Mouse (Mus musculus) midbrain, postnatal 0 days (tissue): ENCODE results near the gene Abcd4. TPM values are rescaled to one million over a fixed set of nuclear protein-coding genes. Genes with fewer than 3 reads are reported as not detected.

ENCODE experiments used
- ATAC-seq: fragments of 200-750 bp; cut with Nextera tagmentation; 2 replicates; pipeline ENCODE4 v1.8.0; 2017; ENCODE audit warnings: moderate number of reproducible peaks, mild to moderate bottlenecking, moderate TSS enrichment, moderate library complexity; ENCODE audit not compliant: low FRiP score
- DNase-seq: peaks from one replicate; pipeline ENCODE4 v3.0.0-alpha.2; 2015; ENCODE audit warnings: low spot score
- H3K27ac ChIP-seq: fragments of 300-500 bp; sonication (generic); 2 replicates; pipeline ENCODE4 v1.5.1; 2014; ENCODE audit warnings: low read depth, mild to moderate bottlenecking, low read length, mixed read lengths
- H3K27me3 ChIP-seq: fragments of 300-500 bp; sonication (generic); 2 replicates; pipeline ENCODE4 v1.6.1; 2014; ENCODE audit warnings: low read length, control low read depth, mixed read lengths; ENCODE audit not compliant: insufficient read depth
- H3K36me3 ChIP-seq: fragments of 300-500 bp; sonication (generic); 2 replicates; pipeline ENCODE4 v1.6.1; 2014; ENCODE audit warnings: low read length, control low read depth, mixed read lengths; ENCODE audit not compliant: insufficient read depth
- H3K4me1 ChIP-seq: fragments of 300-500 bp; sonication (generic); 2 replicates; pipeline ENCODE4 v1.6.1; 2014; ENCODE audit warnings: mild to moderate bottlenecking, control low read depth, antibody characterized with exemption, low read length, mixed read lengths; ENCODE audit not compliant: insufficient read depth
- H3K4me2 ChIP-seq: fragments of 300-500 bp; sonication (generic); 2 replicates; pipeline ENCODE4 v1.6.1; 2014; ENCODE audit warnings: low read depth, mild to moderate bottlenecking, low read length, mixed read lengths; ENCODE audit not compliant: poor library complexity, severe bottlenecking
- H3K4me3 ChIP-seq: fragments of 300-500 bp; sonication (generic); 2 replicates; pipeline ENCODE4 v1.5.1; 2014; ENCODE audit warnings: low read depth, mild to moderate bottlenecking, low read length, moderate library complexity
- H3K9ac ChIP-seq: fragments of 300-500 bp; sonication (generic); replicated peaks from 2 replicates; pipeline ENCODE4 v1.6.1; 2014; ENCODE audit warnings: mild to moderate bottlenecking, low read length, moderate library complexity, mixed read lengths; ENCODE audit not compliant: poor library complexity, severe bottlenecking
- H3K9me3 ChIP-seq: fragments of 300-500 bp; sonication (generic); 2 replicates; pipeline ENCODE4 v1.6.1; 2016; ENCODE audit warnings: low read length, control low read depth
- CTCF ChIP-seq: IDR thresholded peaks from 2 replicates; pipeline ENCODE4 v1.5.1; 2016; ENCODE audit warnings: antibody characterized with exemption, mild to moderate bottlenecking
- WGBS: fragments of 180-500 bp; shearing (Covaris S2); extraction: QIAGEN DNeasy Blood & Tissue Kit; methylation state at CpG from one replicate; pipeline ENCODE4 v1.1.7; 2014; 5-methylcytosine and 5-hydroxymethylcytosine counted together
- polyA plus RNA-seq: library from polyadenylated mRNA; unstranded; fragments of >200 nt; fragmentation: Nextera tagmentation; extraction: Ambion mirVana; gene quantifications from 2 replicates; pipeline ENCODE4 v1.2.1, GENCODE M21; 2015
- total RNA-seq: library from RNA; depleted of rRNA; stranded (reverse); fragments of >200 nt; gene quantifications from 2 replicates; pipeline ENCODE4 v1.2.3, GENCODE M21; 2014; rRNA removed

The Abcd4 gene
- total and polyA plus RNA-seq, 2 experiments from 2014 or later, result 9.0 to 10.0 TPM

- ATAC-seq (no peak), DNase-seq (no peak)
- H3K9ac ChIP-seq, result no peak overlapping the region
- no peak overlapping the region for H3K4me2 ChIP-seq
- H3K4me3 ChIP-seq, result no peak overlapping the region
- H3K27me3 ChIP-seq, result no peaks in the 10 kb centered on the region
- TF ChIP-seq CTCF, result no peak
- H3K4me1 ChIP-seq, result no peaks in the 10 kb centered on the region
- no peaks in the 10 kb centered on the region for H3K9me3 ChIP-seq
- no peak overlapping the region for H3K27ac ChIP-seq
- H3K36me3 ChIP-seq, result no peaks in the 10 kb centered on the region
- WGBS, result 69% methylated on average over 8 of the region's 8 CpGs
These were observed 62.0 kb downstream of the Abcd4 start for GRCm38 (mm10) chr12:84555218-84555617.

Other genes starting within 250 kb of the Abcd4 start
- 15.6 and 15.9 TPM in 2 replicates for gene Entpd5, start 208.4 kb downstream of the Abcd4 start, total RNA-seq
- gene Entpd5, start 208.4 kb downstream of the Abcd4 start, polyA plus RNA-seq, result 12.4 and 14.1 TPM in 2 replicates
- 1.3 and 2.1 TPM in 2 replicates for gene Bbof1, start 208.3 kb downstream of the Abcd4 start, total RNA-seq
- gene Bbof1, start 208.3 kb downstream of the Abcd4 start, polyA plus RNA-seq, result 2.4 and 3.2 TPM in 2 replicates
- gene Rnf113a2, start 200.2 kb downstream of the Abcd4 start, total RNA-seq, result 8.8 and 11.7 TPM in 2 replicates
- 18.4 and 19.1 TPM in 2 replicates for gene Rnf113a2, start 200.2 kb downstream of the Abcd4 start, polyA plus RNA-seq
- gene Aldh6a1, start 166.4 kb downstream of the Abcd4 start, total RNA-seq, result 41.3 and 45.4 TPM in 2 replicates
- 37.4 and 40.1 TPM in 2 replicates for gene Aldh6a1, start 166.4 kb downstream of the Abcd4 start, polyA plus RNA-seq
- gene Lin52, start 166.0 kb downstream of the Abcd4 start, total RNA-seq, result 33.4 and 67.8 TPM in 2 replicates
- gene Lin52, start 166.0 kb downstream of the Abcd4 start, polyA plus RNA-seq, result 22.8 and 26.7 TPM in 2 replicates
- gene Vsx2, start 47.7 kb downstream of the Abcd4 start, total RNA-seq, result 1.8 and 3.0 TPM in 2 replicates
- gene Vsx2, start 47.7 kb downstream of the Abcd4 start, polyA plus RNA-seq, result 0.83 and 1.2 TPM in 2 replicates
- gene Vrtn, start 23.6 kb upstream of the Abcd4 start, total RNA-seq, result not detected in 2 replicates
- not detected in 2 replicates for gene Vrtn, start 23.6 kb upstream of the Abcd4 start, polyA plus RNA-seq
- gene Syndig1l, start 81.4 kb upstream of the Abcd4 start, total RNA-seq, result 29.3 and 32.0 TPM in 2 replicates
- 15.7 and 17.4 TPM in 2 replicates for gene Syndig1l, start 81.4 kb upstream of the Abcd4 start, polyA plus RNA-seq
- 39.8 and 42.5 TPM in 2 replicates for gene Npc2, start 155.7 kb upstream of the Abcd4 start, total RNA-seq
- gene Npc2, start 155.7 kb upstream of the Abcd4 start, polyA plus RNA-seq, result 43.9 and 44.8 TPM in 2 replicates
- 58.8 and 63.7 TPM in 2 replicates for gene Isca2, start 155.8 kb upstream of the Abcd4 start, total RNA-seq
- gene Isca2, start 155.8 kb upstream of the Abcd4 start, polyA plus RNA-seq, result 119 and 127 TPM in 2 replicates